Mouse (Mus musculus): ENCODE measurements around the gene Frmd4b. TPM values are rescaled to one million over a fixed set of nuclear protein-coding genes. Genes with fewer than 3 reads are reported as not detected.
A peak's percentile ranks its signal among the peaks of the same experiment; 100 is the strongest.

Frmd4b gene
- polyA plus RNA-seq, 2 experiments = 5.7 to 6.4 TPM

GRCm38 (mm10) chr6:97353371-97353770 is 264.0 kb downstream of the Frmd4b start:
- ATAC-seq (ENCODE audit: insufficient read depth) = no peak
- H3K4me1 ChIP-seq (replicated peaks; ENCODE audit: control insufficient read depth in 2 of 2, insufficient read depth in 2 of 2, low read length in 1 of 2) = peaks cover 0 to 16% of the 10 kb centered on the region in 2 experiments; a peak in 3 of 4 replicates
- 41% methylated on average over 6 of the region's 6 CpGs for WGBS (ENCODE audit: insufficient replicate concordance)
- no peaks in the 10 kb centered on the region for H3K27me3 ChIP-seq (ENCODE audit: control insufficient read depth, insufficient read depth, low read length)
- H3K36me3 ChIP-seq (replicated peaks; ENCODE audit: control insufficient read depth, insufficient read depth, low read depth) = no peaks in the 10 kb centered on the region
- H3K4me3 ChIP-seq (ENCODE audit: insufficient read depth in 1 of 2, low read depth in 2 of 2, low read length in 2 of 2) = peak overlapping the region in 1 of 2 experiments; percentile 39; a peak in 2 of 4 replicates
- no peak for DNase-seq (ENCODE audit: low read depth in 3 of 3, low spot score in 3 of 3)
- no peak overlapping the region for H3K27ac ChIP-seq
- no peak overlapping the region for H3K9ac ChIP-seq (replicated peaks)
- no peaks in the 10 kb centered on the region for H3K9me3 ChIP-seq (ENCODE audit: control insufficient read depth, low read length)
- TF ChIP-seq CTCF (IDR thresholded peaks at IDR 0.05; ENCODE audit: low read depth) = no peak
- H3K4me2 ChIP-seq (ENCODE audit: low read depth) = peak overlapping the region; percentile 39; the same call in 1 of the 2 replicates

GRCm38 (mm10) chr6:97352505-97353154 is 264.7 kb downstream of the Frmd4b start:
- no peaks in the 10 kb centered on the region for H3K9me3 ChIP-seq (ENCODE audit: control insufficient read depth, low read length)
- H3K4me3 ChIP-seq (ENCODE audit: insufficient read depth in 1 of 2, low read depth in 2 of 2, low read length in 2 of 2) = peak overlapping the region in 1 of 2 experiments; percentile 12; a peak in 2 of 4 replicates
- TF ChIP-seq CTCF (IDR thresholded peaks at IDR 0.05; ENCODE audit: low read depth) (no peak), EP300 (IDR thresholded peaks at IDR 0.05; ENCODE audit: low read depth) (no peak)
- no peak overlapping the region for H3K27ac ChIP-seq
- no peak for ATAC-seq (ENCODE audit: insufficient read depth)
- H3K27me3 ChIP-seq (ENCODE audit: control insufficient read depth, insufficient read depth, low read length) = no peaks in the 10 kb centered on the region
- H3K4me2 ChIP-seq (ENCODE audit: low read depth) = peak overlapping the region; percentile 39
- H3K36me3 ChIP-seq (replicated peaks; ENCODE audit: control insufficient read depth, insufficient read depth, low read depth) = no peaks in the 10 kb centered on the region
- no peak for DNase-seq (ENCODE audit: low read depth in 3 of 3, low spot score in 3 of 3)
- peaks cover 0 to 16% of the 10 kb centered on the region in 2 experiments; a peak in 3 of 4 replicates for H3K4me1 ChIP-seq (replicated peaks; ENCODE audit: control insufficient read depth in 2 of 2, insufficient read depth in 2 of 2, low read length in 1 of 2)
- H3K9ac ChIP-seq (replicated peaks) = no peak overlapping the region
- 28% methylated on average over 10 of the region's 10 CpGs for WGBS (ENCODE audit: insufficient replicate concordance)

DNA sequence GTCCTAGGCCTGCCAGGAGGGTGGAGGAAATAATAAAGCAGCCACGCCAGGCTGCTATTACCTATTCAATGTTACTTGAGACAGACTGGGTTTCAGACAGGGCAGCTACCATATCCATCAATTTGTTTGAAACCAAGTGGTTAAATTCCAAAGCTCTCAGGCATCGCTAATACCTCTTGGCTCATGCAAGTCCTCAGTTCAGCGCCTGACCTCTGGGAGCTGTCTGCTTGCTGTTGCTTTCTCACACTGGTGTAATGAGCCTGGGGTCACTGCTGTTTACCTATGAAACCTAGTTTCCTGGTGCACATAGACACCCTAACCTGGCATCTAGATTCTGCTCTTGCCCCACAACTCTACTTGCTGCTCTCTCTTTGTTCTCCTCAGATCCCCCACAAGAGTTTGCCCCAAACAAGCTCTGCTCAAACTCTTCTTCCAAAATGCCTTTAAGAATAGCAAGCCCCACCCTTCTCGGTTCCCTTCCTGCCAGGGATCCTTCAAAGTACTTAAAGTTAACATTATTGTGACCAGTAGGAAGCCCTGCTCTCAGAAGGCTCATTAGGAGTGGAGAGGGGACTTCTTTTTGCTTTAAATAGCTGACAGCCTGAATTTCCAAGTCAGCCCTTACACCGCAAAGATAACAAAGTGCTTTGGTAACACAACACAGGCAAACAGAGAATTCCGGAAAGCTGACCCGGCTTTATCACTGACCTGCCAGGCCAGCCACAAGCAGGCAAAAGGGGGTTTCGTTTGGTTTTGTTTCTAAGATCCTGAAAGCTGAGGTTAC is 267.8 kb downstream of the Frmd4b start:
- no peaks in the 10 kb centered on the region for H3K9me3 ChIP-seq (ENCODE audit: control insufficient read depth, low read length)
- no peaks in the 10 kb centered on the region for H3K36me3 ChIP-seq (replicated peaks; ENCODE audit: control insufficient read depth, insufficient read depth, low read depth)
- H3K4me2 ChIP-seq (ENCODE audit: low read depth) = peak overlapping the region; percentile 6; the same call in 1 of the 2 replicates
- H3K4me3 ChIP-seq (ENCODE audit: insufficient read depth in 1 of 2, low read depth in 2 of 2, low read length in 2 of 2) = no peak overlapping the region
- DNase-seq (ENCODE audit: low read depth in 3 of 3, low spot score in 3 of 3) (peak in 1 of 3 experiments; percentile 10), ATAC-seq (ENCODE audit: insufficient read depth) (no peak)
- peaks cover 0 to 15% of the 10 kb centered on the region in 2 experiments; a peak in 3 of 4 replicates for H3K4me1 ChIP-seq (replicated peaks; ENCODE audit: control insufficient read depth in 2 of 2, insufficient read depth in 2 of 2, low read length in 1 of 2)
- no peak overlapping the region for H3K27ac ChIP-seq
- no peak overlapping the region for H3K9ac ChIP-seq (replicated peaks)
- H3K27me3 ChIP-seq (ENCODE audit: control insufficient read depth, insufficient read depth, low read length) = no peaks in the 10 kb centered on the region
- WGBS (ENCODE audit: insufficient replicate concordance) = 20% methylated on average over 8 of the region's 8 CpGs
- no peak for TF ChIP-seq CTCF (IDR thresholded peaks at IDR 0.05; ENCODE audit: low read depth)
- TF ChIP-seq EP300 (IDR thresholded peaks at IDR 0.05; ENCODE audit: low read depth) = no peak

- TF ChIP-seq CTCF (IDR thresholded peaks at IDR 0.05; ENCODE audit: low read depth) = no peak
- TF ChIP-seq EP300 (IDR thresholded peaks at IDR 0.05; ENCODE audit: low read depth) = no peak
- Histone ChIP-seq H3K4me2 (ENCODE audit: low read depth) (no peak overlapping the region), H3K9me3 (ENCODE audit: control insufficient read depth, low read length) (no peaks in the 10 kb centered on the region), H3K36me3 (replicated peaks; ENCODE audit: control insufficient read depth, insufficient read depth, low read depth) (no peaks in the 10 kb centered on the region), H3K9ac (replicated peaks) (no peak overlapping the region), H3K4me3 (ENCODE audit: insufficient read depth in 1 of 2, low read depth in 2 of 2, low read length in 2 of 2) (no peak overlapping the region), H3K27me3 (ENCODE audit: control insufficient read depth, insufficient read depth, low read length) (no peaks in the 10 kb centered on the region), H3K4me1 (replicated peaks; ENCODE audit: control insufficient read depth in 2 of 2, insufficient read depth in 2 of 2, low read length in 1 of 2) (peaks cover 0 to 13% of the 10 kb centered on the region in 2 experiments; a peak in 2 of 4 replicates), H3K27ac (no peak overlapping the region)
- ATAC-seq (ENCODE audit: insufficient read depth) (no peak), DNase-seq (ENCODE audit: low read depth in 3 of 3, low spot score in 3 of 3) (no peak)
- WGBS (ENCODE audit: insufficient replicate concordance) = 67% methylated on average over 1 of the region's 1 CpGs
Observed at GRCm38 (mm10) chr6:97346932-97347331, 270.4 kb downstream of the Frmd4b start.

GRCm38 (mm10) chr6:97346527-97346926 is 270.8 kb downstream of the Frmd4b start:
- DNase-seq (ENCODE audit: low read depth in 3 of 3, low spot score in 3 of 3) (no peak), ATAC-seq (ENCODE audit: insufficient read depth) (no peak)
- no peak for TF ChIP-seq CTCF (IDR thresholded peaks at IDR 0.05; ENCODE audit: low read depth)
- H3K4me1 ChIP-seq (replicated peaks; ENCODE audit: control insufficient read depth in 2 of 2, insufficient read depth in 2 of 2, low read length in 1 of 2) = peaks cover 0 to 13% of the 10 kb centered on the region in 2 experiments; a peak in 2 of 4 replicates
- H3K4me2 ChIP-seq (ENCODE audit: low read depth) = no peak overlapping the region
- 63% methylated on average over 10 of the region's 10 CpGs for WGBS (ENCODE audit: insufficient replicate concordance)
- H3K27me3 ChIP-seq (ENCODE audit: control insufficient read depth, insufficient read depth, low read length) = no peaks in the 10 kb centered on the region
- no peak overlapping the region for H3K4me3 ChIP-seq (ENCODE audit: insufficient read depth in 1 of 2, low read depth in 2 of 2, low read length in 2 of 2)
- H3K9ac ChIP-seq (replicated peaks) = no peak overlapping the region
- no peaks in the 10 kb centered on the region for H3K9me3 ChIP-seq (ENCODE audit: control insufficient read depth, low read length)
- no peak overlapping the region for H3K27ac ChIP-seq
- no peaks in the 10 kb centered on the region for H3K36me3 ChIP-seq (replicated peaks; ENCODE audit: control insufficient read depth, insufficient read depth, low read depth)

Measured in liver, embryonic 14.5 days (tissue).